Mouse (Mus musculus) intestine, embryonic 14.5 days (tissue): ENCODE data around the gene Strip1. TPM values are rescaled to one million over a fixed set of nuclear protein-coding genes. Genes with fewer than 3 reads are reported as not detected.

Experiments used
- ATAC-seq: fragments of 200-750 bp; cut with Nextera tagmentation; replicated peaks from 2 replicates; pipeline ENCODE4 v1.8.0; 2017; ENCODE audit warnings: low read depth, moderate number of reproducible peaks, moderate TSS enrichment, moderate library complexity; ENCODE audit not compliant: low FRiP score, low TSS enrichment
- DNase-seq: peaks from one replicate; pipeline ENCODE4 v3.0.0-alpha.2; 2018; ENCODE audit warnings: low spot score
- H3K27ac ChIP-seq: fragments of 300-500 bp; sonication (generic); 2 replicates; pipeline ENCODE4 v1.5.1; 2014; ENCODE audit warnings: low read depth, mild to moderate bottlenecking, control low read depth
- H3K27me3 ChIP-seq: fragments of 300-500 bp; sonication (generic); replicated peaks from 2 replicates; pipeline ENCODE4 v1.6.1; 2014; ENCODE audit warnings: low read length, control low read depth; ENCODE audit not compliant: control insufficient read depth, insufficient read depth
- H3K36me3 ChIP-seq: fragments of 300-500 bp; sonication (generic); 2 replicates; pipeline ENCODE4 v1.6.1; 2014; ENCODE audit warnings: low read length, control low read depth; ENCODE audit not compliant: control insufficient read depth, insufficient read depth
- H3K4me1 ChIP-seq: fragments of 300-500 bp; sonication (generic); replicated peaks from 2 replicates; pipeline ENCODE4 v1.6.1; 2014; ENCODE audit warnings: low read length, control low read depth, mixed read lengths; ENCODE audit not compliant: control insufficient read depth, insufficient read depth
- H3K4me2 ChIP-seq: fragments of 300-500 bp; sonication (generic); 2 replicates; pipeline ENCODE4 v1.6.1; 2014; ENCODE audit warnings: low read length
- H3K4me3 ChIP-seq: fragments of 300-500 bp; sonication (generic); 2 replicates; pipeline ENCODE4 v1.5.1; 2014; ENCODE audit warnings: low read depth, low read length, control low read depth, mixed read lengths
- H3K9ac ChIP-seq: fragments of 300-500 bp; sonication (generic); 2 replicates; pipeline ENCODE4 v1.6.1; 2014; ENCODE audit warnings: mild to moderate bottlenecking, low read length
- H3K9me3 ChIP-seq: fragments of 300-500 bp; sonication (generic); 2 replicates; pipeline ENCODE4 v1.6.1; 2016; ENCODE audit warnings: low read length, control low read depth; ENCODE audit not compliant: control insufficient read depth
- WGBS: fragments of 180-500 bp; shearing (Covaris S2); extraction: QIAGEN DNeasy Blood & Tissue Kit; methylation state at CpG from one replicate; pipeline ENCODE4 v1.1.7; 2014; 5-methylcytosine and 5-hydroxymethylcytosine counted together
- polyA plus RNA-seq: library from polyadenylated mRNA; unstranded; fragments of >200 nt; fragmentation: Nextera tagmentation; extraction: Ambion mirVana; gene quantifications from 2 replicates; pipeline ENCODE4 v1.2.1, GENCODE M21; 2014

Gene Strip1
- polyA plus RNA-seq, 1 experiment from 2014 or later, result 49.4 TPM

DNA sequence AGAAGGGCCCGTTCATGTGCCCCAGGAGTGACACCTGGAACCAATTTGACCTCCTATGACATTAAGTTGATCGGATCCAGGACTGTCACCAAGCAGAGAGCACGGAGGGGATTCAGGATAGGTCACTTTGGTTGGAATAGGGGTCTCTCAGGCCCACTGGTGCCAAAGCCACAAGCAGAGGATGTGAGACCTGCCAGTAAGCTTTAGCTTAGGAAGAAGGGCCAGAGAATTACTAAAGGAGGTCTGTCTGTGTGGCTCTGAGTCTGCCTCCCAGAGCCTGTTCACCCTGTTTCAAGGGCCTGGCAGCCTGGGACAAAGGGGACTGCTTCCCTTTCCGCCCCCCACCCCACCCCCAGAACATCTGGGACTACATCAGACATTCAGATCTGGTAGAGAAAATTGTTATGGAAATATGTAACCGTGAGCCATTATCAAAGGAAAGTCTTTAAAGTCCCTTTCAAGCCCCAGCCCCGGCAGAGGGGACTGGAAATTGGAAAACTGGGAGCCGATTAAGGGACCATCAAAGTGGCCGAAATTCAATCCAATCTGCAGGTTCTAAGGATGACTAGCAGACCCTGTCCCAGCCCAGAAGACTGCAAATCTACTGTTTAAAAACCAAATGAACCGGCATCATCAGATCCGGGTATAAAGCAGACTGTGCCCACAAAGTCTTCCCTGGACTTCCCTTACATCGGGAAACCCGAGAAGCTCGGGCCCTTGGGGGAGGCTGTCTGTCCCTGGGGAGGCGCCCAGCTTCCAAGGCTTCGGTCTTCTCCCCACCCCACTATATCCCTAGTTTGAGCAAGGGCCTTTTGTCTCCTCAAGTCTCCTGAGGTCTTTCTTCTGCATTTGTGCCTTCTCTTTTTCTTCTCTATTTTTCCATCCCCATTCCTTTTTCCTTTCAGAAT lies 50.1 kb downstream of the Strip1 start:
- no peaks in the 10 kb centered on the region for H3K36me3 ChIP-seq
- H3K4me2 ChIP-seq, result no peak overlapping the region
- peaks cover 77% of the 10 kb centered on the region for H3K27me3 ChIP-seq
- H3K9me3 ChIP-seq, result no peaks in the 10 kb centered on the region
- WGBS, result 3% methylated on average over 15 of the region's 15 CpGs
- DNase-seq (peak; percentile 60), ATAC-seq (no peak)
- H3K9ac ChIP-seq, result no peak overlapping the region
- no peak overlapping the region for H3K27ac ChIP-seq
- H3K4me1 ChIP-seq, result peaks cover 4% of the 10 kb centered on the region; the same call in 1 of the 2 replicates
- no peak overlapping the region for H3K4me3 ChIP-seq

DNA sequence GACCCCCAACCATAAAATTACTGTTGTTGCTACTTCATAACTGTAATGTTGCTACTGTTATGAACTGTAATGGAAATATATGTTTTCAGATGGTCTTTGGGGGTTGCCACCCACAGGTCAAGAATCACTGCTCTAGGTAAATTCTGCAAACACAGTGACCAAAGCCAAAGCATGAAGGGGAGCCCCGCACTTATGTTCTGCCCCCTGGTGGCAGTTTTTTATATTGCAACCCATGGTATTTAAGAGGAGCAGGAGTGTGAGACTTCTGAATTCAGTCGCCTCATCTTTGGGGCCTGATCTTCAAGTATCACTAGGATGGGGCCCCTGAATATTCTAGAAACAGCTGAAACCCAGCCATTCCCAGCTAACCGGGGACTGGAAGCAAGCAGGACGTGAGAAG lies 52.0 kb downstream of the Strip1 start:
- Histone ChIP-seq H3K4me2 (no peak overlapping the region), H3K9ac (no peak overlapping the region), H3K4me1 (peaks cover 4% of the 10 kb centered on the region; the same call in 1 of the 2 replicates), H3K27me3 (peaks cover 58% of the 10 kb centered on the region), H3K27ac (no peak overlapping the region), H3K4me3 (no peak overlapping the region), H3K36me3 (no peaks in the 10 kb centered on the region), H3K9me3 (no peaks in the 10 kb centered on the region)
- ATAC-seq (no peak), DNase-seq (peak; percentile 88)
- WGBS, result 15% methylated on average over 4 of the region's 4 CpGs

DNA sequence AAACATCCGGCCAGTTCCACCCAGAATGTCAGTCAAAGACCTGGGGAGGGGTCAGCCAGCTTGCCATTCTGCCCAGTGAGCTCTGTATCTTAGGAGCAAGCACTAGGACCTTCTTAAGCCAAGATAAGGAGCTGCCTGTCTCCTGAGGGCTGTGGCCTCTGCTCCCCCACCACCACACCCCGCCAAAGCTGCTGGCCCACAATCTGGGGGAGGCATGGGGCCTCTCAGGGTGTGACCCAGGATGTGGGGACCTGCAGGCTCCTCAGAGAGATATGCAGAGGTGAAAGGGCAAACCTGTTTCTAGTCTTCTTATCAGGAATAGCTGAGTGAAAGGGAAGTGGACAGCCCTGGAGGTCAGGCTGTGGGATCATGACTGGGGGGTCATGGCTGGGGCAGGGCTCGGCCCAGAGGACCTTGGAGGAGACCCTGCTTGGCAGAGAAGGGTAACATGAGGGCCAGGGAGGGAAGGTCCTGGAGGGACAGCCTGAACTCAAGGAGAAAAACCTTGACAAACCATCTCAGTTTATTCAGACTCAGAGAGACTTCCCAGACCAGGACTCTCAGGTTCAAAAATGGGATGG lies 53.6 kb downstream of the Strip1 start:
- Histone ChIP-seq H3K27me3 (peaks cover 43% of the 10 kb centered on the region), H3K36me3 (no peaks in the 10 kb centered on the region), H3K4me3 (no peak overlapping the region), H3K9ac (no peak overlapping the region), H3K9me3 (no peaks in the 10 kb centered on the region), H3K4me2 (no peak overlapping the region), H3K27ac (no peak overlapping the region), H3K4me1 (peaks cover 3% of the 10 kb centered on the region; the same call in 1 of the 2 replicates)
- DNase-seq (no peak), ATAC-seq (no peak)
- WGBS, result 28% methylated on average over 3 of the region's 3 CpGs

DNA sequence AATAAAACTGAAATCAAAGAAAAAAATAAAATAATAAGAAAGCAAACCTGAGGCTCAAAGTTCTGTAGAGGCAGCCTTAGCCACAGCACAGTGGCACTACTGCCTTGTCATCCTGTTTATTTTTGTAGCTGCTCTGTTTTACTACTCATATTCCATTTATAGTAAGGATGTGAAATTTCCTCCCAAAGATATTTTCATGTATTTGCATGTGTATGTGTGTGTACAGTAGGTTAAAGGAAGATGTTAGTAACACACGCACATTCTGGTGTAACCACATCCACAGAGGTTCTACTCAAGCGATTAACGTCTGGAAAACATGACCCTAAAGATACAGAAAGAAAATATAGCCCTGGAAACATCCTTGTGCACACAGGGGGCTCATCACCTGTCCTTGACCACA lies 54.7 kb downstream of the Strip1 start:
- H3K36me3 ChIP-seq, result no peaks in the 10 kb centered on the region
- peaks cover 32% of the 10 kb centered on the region for H3K27me3 ChIP-seq
- no peaks in the 10 kb centered on the region for H3K4me1 ChIP-seq
- no peak overlapping the region for H3K9ac ChIP-seq
- H3K27ac ChIP-seq, result no peak overlapping the region
- H3K4me3 ChIP-seq, result no peak overlapping the region
- H3K9me3 ChIP-seq, result no peaks in the 10 kb centered on the region
- no peak for DNase-seq
- no peak overlapping the region for H3K4me2 ChIP-seq
- no peak for ATAC-seq
- 86% methylated on average over 3 of the region's 3 CpGs for WGBS

DNA sequence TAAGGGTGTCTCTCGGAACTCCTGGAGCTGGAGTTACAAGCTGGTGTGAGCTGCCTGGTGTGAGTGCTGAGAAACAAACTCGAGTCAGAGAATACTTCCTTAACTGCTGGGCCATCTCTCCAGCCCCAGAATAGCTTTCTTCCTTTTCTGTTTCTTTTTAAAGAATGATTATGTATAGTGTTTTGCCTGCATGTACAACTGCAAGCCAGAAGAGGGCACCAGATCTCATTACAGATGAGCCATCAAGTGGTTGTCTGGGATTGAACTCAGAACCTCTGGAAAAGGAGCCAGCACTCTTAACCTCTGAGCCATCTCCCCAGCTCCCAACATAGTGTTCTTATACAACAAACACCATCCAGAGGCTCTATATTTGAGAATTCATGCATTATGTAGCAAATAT lies 60.3 kb downstream of the Strip1 start:
- 49% methylated on average over 2 of the region's 2 CpGs for WGBS
- Histone ChIP-seq H3K27me3 (peaks cover 7% of the 10 kb centered on the region; the same call in 1 of the 2 replicates), H3K9me3 (no peaks in the 10 kb centered on the region), H3K36me3 (no peaks in the 10 kb centered on the region), H3K4me3 (no peak overlapping the region), H3K4me1 (no peaks in the 10 kb centered on the region), H3K9ac (no peak overlapping the region), H3K27ac (no peak overlapping the region), H3K4me2 (no peak overlapping the region)
- ATAC-seq (no peak), DNase-seq (no peak)

DNA sequence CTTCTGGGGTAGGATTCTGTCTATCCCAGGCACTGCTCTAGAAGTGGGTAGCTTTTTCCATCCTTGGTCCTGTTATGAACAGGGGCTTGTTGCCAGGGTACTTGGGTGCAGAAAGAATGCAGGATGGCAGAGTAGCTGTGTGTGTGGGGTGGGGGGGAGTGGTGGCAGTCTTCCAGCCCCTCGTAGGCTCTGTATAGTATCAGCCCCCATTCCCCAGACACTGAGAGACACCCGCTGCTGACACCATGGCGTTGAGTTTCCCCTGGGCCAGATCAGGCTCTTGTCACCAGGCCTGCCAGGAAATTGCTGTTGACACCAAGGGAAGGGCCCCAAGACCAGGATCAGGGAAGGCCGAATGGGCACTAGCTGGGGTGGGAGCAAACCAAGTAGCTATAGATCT lies 62.8 kb downstream of the Strip1 start:
- Histone ChIP-seq H3K36me3 (no peaks in the 10 kb centered on the region), H3K27ac (no peak overlapping the region), H3K27me3 (peaks cover 13% of the 10 kb centered on the region; the same call in 1 of the 2 replicates), H3K9me3 (no peaks in the 10 kb centered on the region), H3K4me2 (no peak overlapping the region), H3K4me1 (no peaks in the 10 kb centered on the region), H3K9ac (no peak overlapping the region), H3K4me3 (no peak overlapping the region)
- no peak for DNase-seq
- ATAC-seq, result no peak
- WGBS, result 65% methylated on average over 4 of the region's 4 CpGs

DNA sequence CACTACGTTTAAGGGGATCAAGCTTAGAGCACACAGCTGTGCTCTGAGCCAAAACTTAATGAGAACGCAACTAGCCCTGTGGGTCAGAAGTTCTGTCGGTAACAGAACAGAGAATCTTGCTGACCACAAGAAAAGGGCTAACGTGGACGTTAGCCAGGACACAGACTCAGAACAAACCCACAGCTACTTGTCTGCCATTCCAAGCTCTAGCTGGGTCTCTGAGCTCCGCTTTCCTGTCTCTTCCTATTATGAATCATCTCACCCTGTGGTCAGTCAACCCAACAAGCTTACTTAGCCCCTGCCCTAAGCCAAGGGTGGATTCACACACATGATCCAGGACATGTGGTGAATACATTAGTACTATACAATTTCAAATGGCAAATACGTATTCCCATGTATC lies 63.7 kb downstream of the Strip1 start:
- no peak overlapping the region for H3K4me3 ChIP-seq
- H3K9ac ChIP-seq, result no peak overlapping the region
- no peaks in the 10 kb centered on the region for H3K9me3 ChIP-seq
- H3K4me1 ChIP-seq, result no peaks in the 10 kb centered on the region
- H3K4me2 ChIP-seq, result no peak overlapping the region
- DNase-seq (no peak), ATAC-seq (no peak)
- 82% methylated on average over 7 of the region's 7 CpGs for WGBS
- H3K36me3 ChIP-seq, result no peaks in the 10 kb centered on the region
- H3K27me3 ChIP-seq, result peaks cover 13% of the 10 kb centered on the region; the same call in 1 of the 2 replicates
- no peak overlapping the region for H3K27ac ChIP-seq

DNA sequence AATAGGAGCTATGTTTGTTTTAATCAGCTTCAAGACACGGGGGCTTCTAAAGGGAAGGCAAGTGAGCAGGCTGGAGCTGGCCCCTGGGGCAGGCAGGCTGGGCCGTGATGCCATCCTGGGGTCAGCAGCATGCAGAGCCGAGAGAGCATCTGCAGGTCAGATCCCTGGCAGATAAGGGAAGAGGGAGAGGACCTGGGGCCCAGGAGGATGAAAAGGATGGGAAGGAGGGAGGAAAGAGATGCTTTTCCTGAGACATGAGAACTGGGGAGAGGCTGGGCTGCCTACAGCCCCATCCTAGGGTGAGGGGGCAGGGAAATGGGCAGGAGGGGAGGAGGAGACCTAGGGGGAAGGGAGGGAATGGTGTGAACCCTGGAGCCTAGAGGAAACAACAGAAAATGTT lies 66.2 kb downstream of the Strip1 start:
- H3K27me3 ChIP-seq, result peaks cover 13% of the 10 kb centered on the region; the same call in 1 of the 2 replicates
- no peak overlapping the region for H3K9ac ChIP-seq
- no peaks in the 10 kb centered on the region for H3K4me1 ChIP-seq
- H3K27ac ChIP-seq, result no peak overlapping the region
- ATAC-seq (no peak), DNase-seq (no peak)
- 18% methylated on average over 3 of the region's 3 CpGs for WGBS
- no peak overlapping the region for H3K4me3 ChIP-seq
- no peaks in the 10 kb centered on the region for H3K9me3 ChIP-seq
- no peak overlapping the region for H3K4me2 ChIP-seq
- no peaks in the 10 kb centered on the region for H3K36me3 ChIP-seq
